Mouse (Mus musculus) cerebellum, adult 2 months (tissue): Measurements from ENCODE around the gene Ankrd27.

Source experiments
- CTCF ChIP-seq: fragments of 200-500 bp; IDR thresholded peaks from 2 replicates; pipeline ENCODE4 v1.5.1; 2011; ENCODE audit warnings: low read depth, mild to moderate bottlenecking, control low read depth, low read length, moderate library complexity, borderline replicate concordance; ENCODE audit not compliant: insufficient read depth
- POLR2A ChIP-seq: fragments of 200-500 bp; IDR thresholded peaks from 2 replicates; pipeline ENCODE4 v1.6.1; 2011; ENCODE audit warnings: low read length, control low read depth, borderline replicate concordance; ENCODE audit not compliant: insufficient read depth

- TF ChIP-seq CTCF = no peak
- no peak for TF ChIP-seq POLR2A
Observed at GRCm38 (mm10) chr7:35602766-35603165, 16.7 kb downstream of the Ankrd27 start.
